Mouse (Mus musculus) forebrain, embryonic 12.5 days (tissue): Measurements from ENCODE around the gene B3gnt9. TPM values are rescaled to one million over a fixed set of nuclear protein-coding genes. Genes with fewer than 3 reads are reported as not detected.

ENCODE experiments used
- ATAC-seq: fragments of 200-750 bp; cut with Nextera tagmentation; 2 replicates; pipeline ENCODE4 v1.8.0; 2017; ENCODE audit warnings: moderate TSS enrichment; ENCODE audit not compliant: low FRiP score
- H3K27ac ChIP-seq: fragments of 300-500 bp; sonication (generic); 2 replicates; pipeline ENCODE4 v1.5.1; 2016; ENCODE audit warnings: mild to moderate bottlenecking
- H3K27me3 ChIP-seq: fragments of 300-500 bp; sonication (generic); 2 replicates; pipeline ENCODE4 v1.6.1; 2016; ENCODE audit warnings: mild to moderate bottlenecking
- H3K36me3 ChIP-seq: fragments of 300-500 bp; sonication (generic); replicated peaks from 2 replicates; pipeline ENCODE4 v1.6.1; 2016; ENCODE audit warnings: mild to moderate bottlenecking
- H3K4me1 ChIP-seq: fragments of 300-500 bp; sonication (generic); 2 replicates; pipeline ENCODE4 v1.6.1; 2016
- H3K4me2 ChIP-seq: fragments of 300-500 bp; sonication (generic); 2 replicates; pipeline ENCODE4 v1.6.1; 2016; ENCODE audit warnings: mild to moderate bottlenecking, moderate library complexity
- H3K4me3 ChIP-seq: fragments of 300-500 bp; sonication (generic); replicated peaks from 2 replicates; pipeline ENCODE4 v1.5.1; 2016; ENCODE audit warnings: mild to moderate bottlenecking
- H3K9ac ChIP-seq: fragments of 300-500 bp; sonication (generic); 2 replicates; pipeline ENCODE4 v1.6.1; 2016; ENCODE audit warnings: mild to moderate bottlenecking
- H3K9me3 ChIP-seq: fragments of 300-500 bp; sonication (generic); 2 replicates; pipeline ENCODE4 v1.6.1; 2016
- WGBS: fragments of 180-500 bp; shearing (Covaris S2); methylation state at CpG from one replicate; pipeline ENCODE4 v1.1.7; 2016; 5-methylcytosine and 5-hydroxymethylcytosine counted together
- polyA plus RNA-seq: library from polyadenylated mRNA; unstranded; fragments of >200 nt; fragmentation: Nextera tagmentation; extraction: Ambion mirVana; gene quantifications from 2 replicates; pipeline ENCODE4 v1.2.1, GENCODE M21; 2016

Gene B3gnt9
- polyA plus RNA-seq, 1 experiment from 2014 or later, result 4.5 TPM

DNA sequence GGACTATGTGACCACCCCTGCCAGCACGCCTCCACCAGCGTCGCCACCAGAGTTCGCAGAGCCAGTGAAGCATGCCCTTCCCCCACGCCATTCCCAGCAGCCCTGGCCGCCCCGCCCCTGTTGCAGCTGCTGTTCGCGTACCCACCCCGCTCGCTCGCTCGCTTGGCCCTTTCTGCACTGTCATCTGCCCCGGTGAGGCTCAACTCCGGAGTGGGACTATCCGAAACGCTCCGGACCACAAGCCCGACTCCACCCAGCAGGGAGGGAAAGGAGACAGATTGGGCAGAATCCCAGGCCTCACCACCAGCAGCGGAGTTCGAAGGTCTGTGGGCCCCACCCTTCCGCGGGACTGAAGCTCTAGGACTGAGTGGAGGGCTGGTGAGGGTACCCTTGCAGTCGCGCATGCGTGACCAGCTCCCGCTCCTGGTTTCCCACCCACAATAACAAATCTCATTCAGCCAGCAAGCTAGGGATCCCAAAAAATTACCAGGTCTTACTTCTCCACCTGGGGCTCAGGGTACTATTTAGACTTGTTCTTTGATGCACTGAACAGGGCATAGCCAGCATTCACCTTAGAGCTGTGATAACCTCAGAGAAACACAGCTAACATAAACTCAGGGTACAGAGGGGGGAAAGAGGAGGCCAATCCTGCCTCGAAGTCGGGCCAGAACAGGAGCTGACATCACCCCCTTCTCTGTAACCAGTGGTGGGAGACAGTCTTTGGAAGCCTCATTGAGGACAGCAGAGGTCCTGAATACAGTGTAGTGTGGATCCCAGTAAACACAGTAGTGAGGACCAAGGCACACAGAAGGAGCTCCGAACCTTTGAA is 21.6 kb upstream of the B3gnt9 start:
- peak overlapping the region; percentile 42 for H3K4me3 ChIP-seq
- peaks cover 29% of the 10 kb centered on the region for H3K4me1 ChIP-seq
- H3K27ac ChIP-seq, result no peak overlapping the region
- peak overlapping the region; percentile 68 for H3K4me2 ChIP-seq
- H3K9me3 ChIP-seq, result no peaks in the 10 kb centered on the region
- peaks cover 10% of the 10 kb centered on the region; the same call in 1 of the 2 replicates for H3K36me3 ChIP-seq
- H3K27me3 ChIP-seq, result peaks cover 97% of the 10 kb centered on the region
- peak; percentile 71 for ATAC-seq
- peak overlapping the region; percentile 62 for H3K9ac ChIP-seq
- 2% methylated on average over 30 of the region's 30 CpGs for WGBS

DNA sequence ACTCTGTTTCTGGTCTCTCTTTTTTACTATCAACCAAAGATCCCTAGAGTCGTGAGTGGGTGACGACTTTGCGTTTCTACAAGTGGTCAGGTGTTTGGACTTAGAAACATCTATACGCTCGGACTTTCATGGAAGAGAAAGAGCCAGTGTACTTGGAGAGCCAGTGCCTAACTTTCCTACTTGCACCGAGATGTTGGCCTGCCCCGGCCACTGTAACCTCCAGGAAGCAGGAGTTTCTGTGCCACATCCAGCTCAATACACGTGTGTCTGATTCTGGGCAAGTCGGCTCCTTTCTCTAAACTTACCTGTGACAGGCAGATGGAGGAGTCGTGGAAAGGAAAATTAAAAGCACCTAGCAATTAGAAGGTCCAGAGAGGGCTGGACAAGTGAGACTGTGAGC is 20.9 kb upstream of the B3gnt9 start, which contains the start of gene Nol3:
Gene Nol3, plus strand, starts transcription at position 301 of the 400 bp plus-strand sequence.
- peak within 1 kb of the TSS; percentile 62 for H3K9ac ChIP-seq
- no peak within 1 kb of the TSS for H3K27ac ChIP-seq

GRCm38 (mm10) chr8:105275387-105275786 is 20.4 kb upstream of the B3gnt9 start:
- Histone ChIP-seq H3K9me3 (no peaks in the 10 kb centered on the region), H3K9ac (no peak overlapping the region), H3K27ac (no peak overlapping the region), H3K4me1 (peaks cover 34% of the 10 kb centered on the region), H3K36me3 (peaks cover 4% of the 10 kb centered on the region; the same call in 1 of the 2 replicates), H3K27me3 (peaks cover 99% of the 10 kb centered on the region), H3K4me2 (peak overlapping the region; percentile 68), H3K4me3 (0 out of 2 replicates have a peak overlapping the region, but pooled peaks have one; percentile 42)
- ATAC-seq, result no peak; the same call in 1 of the 2 replicates
- 7% methylated on average over 11 of the region's 11 CpGs for WGBS

More for the DNA sequence above, 20.9 kb upstream of the B3gnt9 start, which contains the start of gene Nol3:
- WGBS, result 5% methylated on average over 10 of the region's 10 CpGs
- Histone ChIP-seq H3K4me3 (peak within 1 kb of the TSS; percentile 42), H3K27me3 (peaks cover 99% of the 10 kb centered on the region), H3K4me2 (peak within 1 kb of the TSS; percentile 68), H3K9me3 (no peaks in the 10 kb centered on the region), H3K36me3 (peaks cover 7% of the 10 kb centered on the region; the same call in 1 of the 2 replicates), H3K4me1 (peaks cover 30% of the 10 kb centered on the region)
- ATAC-seq, result peak; percentile 3; the same call in 1 of the 2 replicates

DNA sequence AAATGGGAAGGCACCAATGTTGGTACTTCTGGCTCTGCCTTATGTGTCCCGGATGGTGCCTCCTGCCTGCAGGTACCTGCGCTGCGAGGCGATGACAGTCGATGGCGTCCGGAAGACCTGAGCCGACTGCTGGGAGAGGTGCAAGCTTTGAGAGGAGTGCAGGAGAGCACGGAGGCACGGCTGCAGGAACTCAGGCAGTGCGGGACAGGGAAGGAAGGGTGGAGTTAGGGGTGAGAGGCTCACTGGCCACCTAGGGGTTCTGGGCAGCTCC is 15.9 kb upstream of the B3gnt9 start:
- H3K36me3 ChIP-seq, result no peaks in the 10 kb centered on the region
- ATAC-seq, result no peak
- H3K27me3 ChIP-seq, result peaks cover 99% of the 10 kb centered on the region
- H3K4me2 ChIP-seq, result no peak overlapping the region
- H3K27ac ChIP-seq, result no peak overlapping the region
- 0 out of 2 replicates have a peak, but pooled peaks cover 5% of the 10 kb centered on the region for H3K9me3 ChIP-seq
- no peak overlapping the region for H3K9ac ChIP-seq
- peaks cover 38% of the 10 kb centered on the region for H3K4me1 ChIP-seq
- H3K4me3 ChIP-seq, result no peak overlapping the region; the same call in 1 of the 2 replicates
- 2% methylated on average over 11 of the region's 11 CpGs for WGBS

DNA sequence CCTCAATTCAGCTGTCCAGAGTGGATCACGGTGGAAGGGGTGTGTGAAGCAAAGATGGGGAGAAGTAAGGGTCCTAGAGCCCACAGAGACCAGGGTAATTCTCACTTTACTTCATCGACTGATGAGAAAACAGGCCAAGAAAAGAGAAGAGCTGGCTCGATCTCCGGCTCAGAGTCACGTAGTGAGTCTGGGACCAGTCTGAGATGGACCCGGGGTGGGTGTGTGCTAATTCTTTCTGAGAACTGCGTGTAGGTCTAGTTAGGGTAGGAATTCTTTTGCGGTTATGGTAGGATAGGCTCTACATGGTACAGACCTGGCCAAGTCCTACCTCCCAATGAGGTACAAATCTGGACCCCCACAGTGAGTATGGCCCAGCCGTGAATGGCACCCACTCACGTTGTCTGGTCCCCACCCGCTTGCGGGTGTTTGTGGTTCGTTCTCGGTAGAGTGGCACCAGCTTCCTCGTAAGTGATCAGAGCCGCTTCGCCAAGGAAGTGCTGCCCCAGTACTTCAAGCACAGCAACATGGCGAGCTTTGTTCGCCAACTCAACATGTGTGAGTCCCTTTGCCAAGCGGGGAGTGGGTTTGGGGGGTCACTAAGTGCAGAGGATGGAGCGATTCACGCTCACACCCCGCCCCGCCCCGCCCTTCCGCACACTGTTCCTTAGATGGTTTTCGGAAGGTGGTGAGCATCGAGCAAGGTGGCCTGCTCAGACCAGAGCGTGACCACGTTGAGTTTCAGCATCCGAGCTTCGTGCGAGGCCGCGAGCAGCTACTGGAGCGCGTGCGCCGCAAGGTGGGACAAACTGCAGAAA is 15.4 kb upstream of the B3gnt9 start:
- peak overlapping the region; percentile 4; the same call in 1 of the 2 replicates for H3K9ac ChIP-seq
- peak overlapping the region; percentile 76 for H3K4me2 ChIP-seq
- H3K27me3 ChIP-seq, result peaks cover 99% of the 10 kb centered on the region
- 1% methylated on average over 39 of the region's 39 CpGs for WGBS
- ATAC-seq, result no peak
- H3K4me3 ChIP-seq, result peak overlapping the region; percentile 47
- no peak overlapping the region for H3K27ac ChIP-seq
- H3K4me1 ChIP-seq, result peaks cover 32% of the 10 kb centered on the region
- 0 out of 2 replicates have a peak, but pooled peaks cover 5% of the 10 kb centered on the region for H3K9me3 ChIP-seq
- H3K36me3 ChIP-seq, result no peaks in the 10 kb centered on the region

DNA sequence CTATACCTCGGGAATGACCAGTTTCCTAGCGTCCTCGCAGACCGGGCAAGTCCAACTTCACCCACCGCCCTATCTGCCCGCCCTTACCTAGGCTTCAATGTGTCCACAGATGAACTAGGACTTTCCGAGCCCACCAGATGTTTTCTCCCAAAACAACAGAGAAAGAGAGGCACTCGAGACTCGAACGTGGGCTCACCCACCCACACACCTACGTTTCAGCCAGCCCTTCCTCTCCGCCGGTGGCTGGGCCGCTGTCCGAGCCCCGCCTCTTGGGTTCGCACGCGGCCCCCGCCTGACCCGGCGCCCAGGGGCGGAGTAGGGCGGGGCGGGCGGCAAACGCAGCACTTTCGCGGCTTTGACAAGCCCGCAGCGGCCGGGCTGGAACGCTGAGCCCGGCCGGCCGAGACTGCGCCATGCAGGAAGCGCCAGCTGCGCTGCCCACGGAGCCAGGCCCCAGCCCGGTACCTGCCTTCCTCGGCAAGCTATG is 14.6 kb upstream of the B3gnt9 start, which contains the start of gene Hsf4:
Gene Hsf4, plus strand, starts transcription at position 341 of the 487 bp plus-strand sequence.
- H3K9me3 ChIP-seq, result 0 out of 2 replicates have a peak, but pooled peaks cover 5% of the 10 kb centered on the region
- WGBS, result under 1% methylated on average over 42 of the region's 42 CpGs
- peak within 1 kb of the TSS; percentile 76 for H3K4me2 ChIP-seq
- peaks cover 34% of the 10 kb centered on the region for H3K4me1 ChIP-seq
- peak within 1 kb of the TSS; percentile 44 for H3K9ac ChIP-seq
- no peaks in the 10 kb centered on the region for H3K36me3 ChIP-seq
- H3K4me3 ChIP-seq, result peak within 1 kb of the TSS; percentile 47
- no peak for ATAC-seq
- peaks cover 99% of the 10 kb centered on the region for H3K27me3 ChIP-seq
- no peak within 1 kb of the TSS for H3K27ac ChIP-seq

DNA sequence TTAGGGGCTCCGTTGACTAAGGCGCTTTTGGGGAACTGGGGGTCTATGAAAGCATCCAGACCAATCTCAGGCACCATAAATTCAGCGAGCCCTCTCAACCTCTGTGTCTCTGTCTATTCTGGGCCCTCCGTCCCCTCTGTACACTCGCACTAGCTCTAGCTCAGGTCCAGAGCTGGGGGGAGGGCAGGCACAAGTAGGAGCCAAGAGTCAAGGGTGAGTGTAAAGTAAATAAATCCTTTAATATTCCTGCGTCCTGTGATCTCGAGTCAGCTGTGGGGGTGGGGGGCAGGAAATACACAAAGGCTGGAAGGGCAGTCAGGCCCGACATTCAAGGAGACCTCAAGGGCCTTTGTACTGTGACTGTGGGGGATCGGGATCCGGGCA is 14.1 kb upstream of the B3gnt9 start:
- Histone ChIP-seq H3K36me3 (no peaks in the 10 kb centered on the region), H3K9ac (peak overlapping the region; percentile 44; the same call in 1 of the 2 replicates), H3K27me3 (peaks cover 99% of the 10 kb centered on the region), H3K4me3 (peak overlapping the region; percentile 47), H3K4me2 (peak overlapping the region; percentile 76), H3K9me3 (0 out of 2 replicates have a peak, but pooled peaks cover 5% of the 10 kb centered on the region), H3K27ac (no peak overlapping the region), H3K4me1 (peaks cover 37% of the 10 kb centered on the region)
- WGBS, result 3% methylated on average over 10 of the region's 10 CpGs
- peak; percentile 6; the same call in 1 of the 2 replicates for ATAC-seq

- ATAC-seq, result peak; percentile 81
- no peaks in the 10 kb centered on the region for H3K36me3 ChIP-seq
- under 1% methylated on average over 65 of the region's 65 CpGs for WGBS
- peak overlapping the region; percentile 44 for H3K9ac ChIP-seq
- peaks cover 41% of the 10 kb centered on the region for H3K4me1 ChIP-seq
- peak overlapping the region; percentile 76 for H3K4me2 ChIP-seq
- no peak overlapping the region for H3K27ac ChIP-seq
- H3K4me3 ChIP-seq, result peak overlapping the region; percentile 47
- H3K9me3 ChIP-seq, result 0 out of 2 replicates have a peak, but pooled peaks cover 5% of the 10 kb centered on the region
- H3K27me3 ChIP-seq, result peaks cover 99% of the 10 kb centered on the region
These were observed 13.6 kb upstream of the B3gnt9 start for GRCm38 (mm10) chr8:105268342-105269074.

DNA sequence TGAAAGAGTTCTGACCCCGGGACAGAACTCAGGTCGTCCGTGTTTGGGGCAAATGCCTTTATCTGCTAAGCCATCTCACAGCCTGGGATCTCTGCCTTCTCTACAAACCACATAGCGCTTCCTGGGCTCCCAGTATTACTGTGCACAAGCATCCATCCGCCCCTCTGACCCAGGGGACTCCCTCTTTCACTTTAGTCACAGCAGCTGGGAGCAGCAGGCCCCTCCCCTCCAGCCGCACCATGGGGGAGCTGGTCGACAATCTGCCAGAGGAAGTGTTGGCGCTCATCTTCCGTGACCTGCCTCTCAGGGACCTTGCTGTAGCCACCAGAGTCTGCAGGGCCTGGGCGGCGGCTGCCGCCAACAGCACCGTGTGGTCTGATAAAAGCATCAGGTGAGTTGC is 11.8 kb upstream of the B3gnt9 start:
- ATAC-seq, result no peak
- Histone ChIP-seq H3K4me2 (no peak overlapping the region), H3K27me3 (peaks cover 97% of the 10 kb centered on the region), H3K4me1 (peaks cover 41% of the 10 kb centered on the region), H3K9ac (no peak overlapping the region), H3K9me3 (0 out of 2 replicates have a peak, but pooled peaks cover 5% of the 10 kb centered on the region), H3K27ac (no peak overlapping the region), H3K4me3 (no peak overlapping the region), H3K36me3 (no peaks in the 10 kb centered on the region)
- WGBS, result 6% methylated on average over 13 of the region's 13 CpGs

DNA sequence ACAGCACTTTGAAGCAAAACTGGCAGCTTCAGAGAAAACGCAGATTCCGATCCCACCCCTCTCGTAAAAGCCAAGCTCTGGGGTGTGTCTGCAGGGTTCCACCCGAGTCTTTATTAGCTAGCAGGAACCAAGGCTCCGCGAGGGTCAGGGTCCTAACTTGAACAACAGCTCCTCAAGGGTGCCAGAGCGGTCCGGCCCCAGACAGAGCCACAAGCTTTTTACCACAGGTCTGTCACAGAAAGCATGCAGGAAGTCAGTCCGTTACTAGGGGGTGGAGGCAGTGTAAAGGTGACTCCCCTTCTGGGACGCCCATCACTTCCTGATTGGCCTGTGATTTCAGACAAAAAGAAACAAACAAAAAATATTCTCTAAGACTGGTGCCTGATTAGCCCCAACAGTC is 10.2 kb upstream of the B3gnt9 start:
- 16% methylated on average over 10 of the region's 10 CpGs for WGBS
- H3K4me2 ChIP-seq, result peak overlapping the region; percentile 90
- peak overlapping the region; percentile 65; the same call in 1 of the 2 replicates for H3K4me3 ChIP-seq
- ATAC-seq, result no peak
- H3K9me3 ChIP-seq, result 0 out of 2 replicates have a peak, but pooled peaks cover 5% of the 10 kb centered on the region
- no peak overlapping the region for H3K9ac ChIP-seq
- peaks cover 96% of the 10 kb centered on the region for H3K27me3 ChIP-seq
- H3K36me3 ChIP-seq, result no peaks in the 10 kb centered on the region
- H3K27ac ChIP-seq, result no peak overlapping the region
- H3K4me1 ChIP-seq, result peaks cover 33% of the 10 kb centered on the region
